Mouse (Mus musculus): ENCODE measurements around the gene Tsc22d3.
A peak's percentile ranks its signal among the peaks of the same experiment; 100 is the strongest.
"Not testable (repeated sequence)": the region's sequence is repeated elsewhere in the genome, so short reads cannot be mapped to it uniquely, and the experiment has no call there.

Tsc22d3 gene

GRCm38 (mm10) chrX:140506436-140507180 is 93.9 kb downstream of the Tsc22d3 start:
- DNase-seq (ENCODE audit: low read depth, low spot score) = no peak
- Histone ChIP-seq H3K36me3 (ENCODE audit: control insufficient read depth, insufficient read depth, low read length, poor library complexity, severe bottlenecking) (no peaks in the 10 kb centered on the region), H3K27me3 (ENCODE audit: control insufficient read depth, insufficient read depth, low read length, poor library complexity, severe bottlenecking) (no peaks in the 10 kb centered on the region)

GRCm38 (mm10) chrX:140505497-140506238 is 94.8 kb downstream of the Tsc22d3 start:
- no peaks in the 10 kb centered on the region for H3K36me3 ChIP-seq (ENCODE audit: control insufficient read depth, insufficient read depth, low read length, poor library complexity, severe bottlenecking)
- no peaks in the 10 kb centered on the region for H3K27me3 ChIP-seq (ENCODE audit: control insufficient read depth, insufficient read depth, low read length, poor library complexity, severe bottlenecking)
- peak; percentile 88 for DNase-seq (ENCODE audit: low read depth, low spot score)

- H3K36me3 ChIP-seq (ENCODE audit: control insufficient read depth, insufficient read depth, low read length, poor library complexity, severe bottlenecking) = no peaks in the 10 kb centered on the region
- peak; percentile 87 for DNase-seq (ENCODE audit: low read depth, low spot score)
- no peaks in the 10 kb centered on the region for H3K27me3 ChIP-seq (ENCODE audit: control insufficient read depth, insufficient read depth, low read length, poor library complexity, severe bottlenecking)
Measured at GRCm38 (mm10) chrX:140503905-140504304, 96.6 kb downstream of the Tsc22d3 start.

DNA sequence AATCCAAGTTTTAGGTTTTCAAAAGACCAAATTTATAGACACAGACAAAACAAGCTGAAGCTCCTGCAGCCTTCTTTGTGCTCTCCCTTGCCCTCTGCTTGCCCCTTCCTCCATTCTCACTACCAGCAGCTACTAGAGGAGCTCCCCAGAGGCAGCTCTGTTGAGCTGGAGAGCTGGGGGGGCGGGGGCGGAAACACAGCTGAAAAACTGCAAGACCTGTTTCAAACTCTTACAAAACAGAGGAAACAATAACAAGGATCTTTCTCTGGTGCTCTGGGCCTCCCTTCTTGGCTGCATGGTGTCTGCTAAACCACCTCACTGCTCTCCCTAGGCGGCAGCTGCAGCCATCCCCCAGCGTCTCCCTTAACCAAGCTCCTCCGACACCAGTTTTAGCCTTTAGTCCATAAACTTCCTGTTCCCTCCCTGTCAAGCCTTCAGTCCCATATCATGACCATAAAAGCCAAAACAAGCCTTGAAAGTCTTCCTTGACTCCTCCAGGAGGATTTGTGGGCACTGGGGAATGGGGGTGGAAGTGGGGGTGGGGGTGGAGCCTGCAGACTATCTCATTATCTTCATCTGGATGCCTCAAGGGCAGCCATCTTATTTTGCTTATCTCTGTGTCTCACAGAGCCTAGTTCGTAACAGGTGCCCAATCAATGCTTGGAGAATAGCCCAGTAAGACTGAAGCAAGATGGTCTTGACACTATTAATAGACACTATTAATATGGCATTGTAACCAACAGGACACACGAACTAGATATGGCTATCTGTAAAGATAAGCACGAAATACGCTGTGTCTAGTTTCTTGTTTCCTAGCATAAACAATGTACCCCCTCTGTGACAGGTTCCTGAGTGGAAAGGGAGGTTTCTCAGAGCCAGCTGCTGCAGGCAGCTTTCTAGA is 98.8 kb downstream of the Tsc22d3 start:
- H3K36me3 ChIP-seq (ENCODE audit: control insufficient read depth, insufficient read depth, low read length, poor library complexity, severe bottlenecking) = no peaks in the 10 kb centered on the region
- peak; percentile 37 for DNase-seq (ENCODE audit: low read depth, low spot score)
- no peaks in the 10 kb centered on the region for H3K27me3 ChIP-seq (ENCODE audit: control insufficient read depth, insufficient read depth, low read length, poor library complexity, severe bottlenecking)

DNA sequence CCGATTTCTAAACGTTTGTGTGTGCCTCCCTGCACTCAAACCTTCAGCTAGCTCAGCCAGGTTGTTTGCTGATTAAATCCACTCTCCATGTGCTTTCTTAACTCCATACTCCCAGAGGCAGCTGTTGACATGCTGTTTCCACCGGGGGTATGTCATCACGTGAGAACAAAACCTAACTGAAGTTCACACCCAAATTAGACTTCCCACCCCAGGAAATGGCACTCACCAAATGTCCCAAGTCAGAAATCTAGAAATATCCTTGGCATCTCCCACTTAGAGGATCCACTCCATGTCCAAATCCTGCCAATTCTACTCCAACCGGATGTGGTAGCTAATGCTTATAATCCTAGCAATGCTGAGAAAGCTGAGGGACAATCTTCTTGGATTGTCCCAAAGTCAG is 100.2 kb downstream of the Tsc22d3 start:
- no peaks in the 10 kb centered on the region for H3K36me3 ChIP-seq (ENCODE audit: control insufficient read depth, insufficient read depth, low read length, poor library complexity, severe bottlenecking)
- H3K27me3 ChIP-seq (ENCODE audit: control insufficient read depth, insufficient read depth, low read length, poor library complexity, severe bottlenecking) = no peaks in the 10 kb centered on the region
- no peak for DNase-seq (ENCODE audit: low read depth, low spot score)

GRCm38 (mm10) chrX:140498431-140498830 is 102.0 kb downstream of the Tsc22d3 start:
- H3K36me3 ChIP-seq (ENCODE audit: control insufficient read depth, insufficient read depth, low read length, poor library complexity, severe bottlenecking); H3K27me3 ChIP-seq (ENCODE audit: control insufficient read depth, insufficient read depth, low read length, poor library complexity, severe bottlenecking); DNase-seq (ENCODE audit: low read depth, low spot score): not testable (repeated sequence)

- Histone ChIP-seq H3K27me3 (ENCODE audit: control insufficient read depth, insufficient read depth, low read length, poor library complexity, severe bottlenecking) (no peaks in the 10 kb centered on the region), H3K36me3 (ENCODE audit: control insufficient read depth, insufficient read depth, low read length, poor library complexity, severe bottlenecking) (no peaks in the 10 kb centered on the region)
- DNase-seq (ENCODE audit: low read depth, low spot score) = no peak
Measured at GRCm38 (mm10) chrX:140494170-140494569, 106.3 kb downstream of the Tsc22d3 start.

DNA sequence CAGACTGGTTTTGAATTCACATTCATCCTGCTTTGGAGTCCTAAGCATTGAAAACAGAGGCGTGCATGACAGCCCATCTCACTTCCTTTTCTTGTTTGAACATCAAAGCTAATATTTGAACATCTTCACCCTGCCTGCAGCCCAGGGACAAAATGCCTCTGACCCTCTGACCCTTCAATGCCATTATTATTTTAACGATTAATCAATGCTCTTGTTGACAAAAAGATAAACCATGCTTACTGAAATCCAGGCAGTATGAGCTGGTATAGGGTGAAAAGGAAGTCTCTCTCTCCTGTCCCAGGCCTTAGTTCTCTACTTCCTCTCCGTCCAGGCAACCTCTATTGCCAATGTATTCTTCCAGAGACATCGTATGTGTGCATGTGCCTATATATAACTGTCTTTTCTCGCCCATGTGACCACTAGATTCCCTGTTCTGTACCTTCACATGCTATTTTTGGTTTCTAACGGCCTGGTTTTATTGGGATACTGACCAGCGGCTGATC is 106.9 kb downstream of the Tsc22d3 start:
- Histone ChIP-seq H3K27me3 (ENCODE audit: control insufficient read depth, insufficient read depth, low read length, poor library complexity, severe bottlenecking) (no peaks in the 10 kb centered on the region), H3K36me3 (ENCODE audit: control insufficient read depth, insufficient read depth, low read length, poor library complexity, severe bottlenecking) (no peaks in the 10 kb centered on the region)
- DNase-seq (ENCODE audit: low read depth, low spot score) = no peak

DNA sequence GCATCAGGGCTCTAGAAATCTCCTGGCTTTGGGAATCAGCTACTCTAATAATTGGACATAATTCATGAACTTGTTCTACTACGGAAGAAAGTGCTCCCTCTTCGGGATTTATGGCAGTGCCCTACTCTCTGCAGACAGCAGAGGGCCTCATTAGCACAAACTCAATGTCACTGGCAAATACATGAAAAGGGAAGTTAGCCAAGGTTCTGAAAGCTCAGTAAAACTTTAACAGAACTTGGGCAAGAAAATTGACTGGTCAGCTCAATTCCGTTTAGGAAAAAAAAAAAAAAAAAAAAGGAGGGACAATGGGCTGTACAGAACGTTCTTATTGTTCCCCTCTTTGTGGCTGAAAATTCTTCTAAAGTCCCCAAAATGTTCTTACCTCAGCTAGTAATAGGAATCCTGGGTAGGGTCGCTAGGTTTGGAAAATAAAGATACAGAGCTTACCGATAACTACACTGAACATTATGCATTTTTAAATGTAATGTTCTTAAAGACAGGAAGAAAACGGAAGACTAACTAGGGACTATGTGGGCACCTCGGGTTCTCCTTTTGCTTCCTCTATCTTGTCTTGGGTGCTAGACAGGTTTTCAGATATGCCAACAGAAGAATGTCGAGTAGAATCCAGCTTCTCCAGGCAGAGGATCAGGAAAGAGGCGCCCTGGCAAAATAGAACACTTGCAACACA is 108.4 kb downstream of the Tsc22d3 start:
- peak; percentile 79 for DNase-seq (ENCODE audit: low read depth, low spot score)
- Histone ChIP-seq H3K27me3 (ENCODE audit: control insufficient read depth, insufficient read depth, low read length, poor library complexity, severe bottlenecking) (no peaks in the 10 kb centered on the region), H3K36me3 (ENCODE audit: control insufficient read depth, insufficient read depth, low read length, poor library complexity, severe bottlenecking) (no peaks in the 10 kb centered on the region)

GRCm38 (mm10) chrX:140490203-140490602 is 110.3 kb downstream of the Tsc22d3 start:
- DNase-seq (ENCODE audit: low read depth, low spot score) = no peak
- no peaks in the 10 kb centered on the region for H3K36me3 ChIP-seq (ENCODE audit: control insufficient read depth, insufficient read depth, low read length, poor library complexity, severe bottlenecking)
- H3K27me3 ChIP-seq (ENCODE audit: control insufficient read depth, insufficient read depth, low read length, poor library complexity, severe bottlenecking) = no peaks in the 10 kb centered on the region

All from splenic B cell, adult 2 months (primary cell).